Mouse (Mus musculus) embryonic facial prominence, embryonic 11.5 days (tissue): Measurements from ENCODE around the gene Cdkn1a. TPM values are rescaled to one million over a fixed set of nuclear protein-coding genes. Genes with fewer than 3 reads are reported as not detected.
A peak's percentile ranks its signal among the peaks of the same experiment; 100 is the strongest.

Source experiments
- ATAC-seq: fragments of 200-750 bp; cut with Nextera tagmentation; replicated peaks from 2 replicates; pipeline ENCODE4 v1.8.0; 2017; ENCODE audit warnings: low read depth; ENCODE audit not compliant: insufficient number of reproducible peaks, low FRiP score, low TSS enrichment
- DNase-seq: peaks from one replicate; pipeline ENCODE4 v3.0.0-alpha.2; 2015; ENCODE audit warnings: low spot score
- H3K27ac ChIP-seq: fragments of 300-500 bp; sonication (generic); replicated peaks from 2 replicates; pipeline ENCODE4 v1.5.1; 2014; ENCODE audit warnings: mild to moderate bottlenecking, low read depth, low read length, control low read depth
- H3K27me3 ChIP-seq: fragments of 300-500 bp; sonication (generic); 2 replicates; pipeline ENCODE4 v1.6.1; 2014; ENCODE audit warnings: mild to moderate bottlenecking, low read length, moderate library complexity, mixed read lengths; ENCODE audit not compliant: control insufficient read depth, insufficient read depth
- H3K36me3 ChIP-seq: fragments of 300-500 bp; sonication (generic); replicated peaks from 2 replicates; pipeline ENCODE4 v1.6.1; 2014; ENCODE audit warnings: low read depth, mild to moderate bottlenecking, low read length, moderate library complexity, mixed read lengths; ENCODE audit not compliant: control insufficient read depth, insufficient read depth
- H3K4me1 ChIP-seq: fragments of 300-500 bp; sonication (generic); 2 replicates; pipeline ENCODE4 v1.6.1; 2014; ENCODE audit warnings: low read length, mixed read lengths; ENCODE audit not compliant: control insufficient read depth, insufficient read depth
- H3K4me2 ChIP-seq: fragments of 300-500 bp; sonication (generic); 2 replicates; pipeline ENCODE4 v1.6.1; 2014; ENCODE audit warnings: low read depth, mild to moderate bottlenecking, control low read depth, low read length, moderate library complexity
- H3K4me3 ChIP-seq: fragments of 300-500 bp; sonication (generic); 2 replicates; pipeline ENCODE4 v1.5.1; 2014; ENCODE audit warnings: low read depth, low read length, control low read depth
- H3K9ac ChIP-seq: fragments of 300-500 bp; sonication (generic); replicated peaks from 2 replicates; pipeline ENCODE4 v1.6.1; 2014; ENCODE audit warnings: mild to moderate bottlenecking, control low read depth, low read length
- H3K9me3 ChIP-seq: fragments of 300-500 bp; sonication (generic); replicated peaks from 2 replicates; pipeline ENCODE4 v1.6.1; 2016; ENCODE audit warnings: mild to moderate bottlenecking, low read length, inconsistent platforms, mixed read lengths; ENCODE audit not compliant: control insufficient read depth
- WGBS: fragments of 180-500 bp; shearing (Covaris S2); extraction: QIAGEN DNeasy Blood & Tissue Kit; methylation state at CpG from one replicate; pipeline ENCODE4 v1.1.7; 2014; 5-methylcytosine and 5-hydroxymethylcytosine counted together
- polyA plus RNA-seq: library from polyadenylated mRNA; unstranded; fragments of >200 nt; fragmentation: Nextera tagmentation; extraction: Ambion mirVana; gene quantifications from 2 replicates; pipeline ENCODE4 v1.2.1, GENCODE M21; 2014

Gene Cdkn1a
- polyA plus RNA-seq, 1 experiment from 2014 or later, result 25.5 TPM

DNA sequence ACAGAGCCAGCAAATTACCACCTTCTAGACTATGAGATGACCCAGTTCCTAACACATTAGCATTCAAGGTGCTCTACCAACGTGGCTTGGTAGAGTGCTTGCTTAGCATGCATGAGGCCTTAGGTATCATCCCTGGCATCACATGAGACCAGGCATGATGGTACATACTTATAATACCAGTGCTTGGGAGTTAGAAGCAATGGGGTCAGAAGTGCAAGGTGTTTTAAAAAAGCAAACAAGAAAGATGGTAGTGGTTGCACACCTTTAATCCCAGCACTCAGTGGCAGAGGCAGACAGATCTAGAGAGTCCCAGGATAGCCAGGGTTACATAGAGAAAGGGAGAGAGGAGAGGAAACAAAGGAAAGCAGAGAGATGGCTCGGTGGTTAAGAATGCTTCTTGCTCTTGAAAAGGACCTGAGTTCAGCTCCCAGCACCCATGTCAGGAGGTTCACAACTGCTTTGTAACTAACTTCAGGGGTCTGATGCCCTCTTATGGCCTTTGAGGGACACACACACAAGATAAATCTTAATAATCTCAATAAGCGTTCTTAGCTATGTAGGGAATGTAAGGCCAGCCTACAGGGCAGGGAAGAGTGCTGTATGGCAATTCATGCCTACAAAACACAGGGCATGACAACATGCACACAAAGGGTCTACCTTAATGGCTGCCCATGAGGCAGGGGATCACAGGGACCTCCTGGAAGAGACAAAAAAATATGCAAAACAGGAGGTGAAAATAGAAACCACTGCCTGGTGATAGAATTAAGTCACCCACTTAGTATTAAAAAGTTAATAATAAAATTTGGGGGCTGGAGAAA, 42.9 kb upstream of the Cdkn1a start:
- H3K4me3 ChIP-seq, result no peak overlapping the region
- whole genome bisulfite sequencing, result 70% methylated on average over 3 of the region's 3 CpGs
- H3K27me3 ChIP-seq, result no peaks in the 10 kb centered on the region
- no peak overlapping the region for H3K9ac ChIP-seq
- H3K36me3 ChIP-seq, result peaks cover 20% of the 10 kb centered on the region
- H3K9me3 ChIP-seq, result no peaks in the 10 kb centered on the region
- H3K4me2 ChIP-seq, result no peak overlapping the region
- no peaks in the 10 kb centered on the region; the same call in 1 of the 2 replicates for H3K4me1 ChIP-seq
- no peak for ATAC-seq
- no peak overlapping the region for H3K27ac ChIP-seq
- no peak for DNase-seq

DNA sequence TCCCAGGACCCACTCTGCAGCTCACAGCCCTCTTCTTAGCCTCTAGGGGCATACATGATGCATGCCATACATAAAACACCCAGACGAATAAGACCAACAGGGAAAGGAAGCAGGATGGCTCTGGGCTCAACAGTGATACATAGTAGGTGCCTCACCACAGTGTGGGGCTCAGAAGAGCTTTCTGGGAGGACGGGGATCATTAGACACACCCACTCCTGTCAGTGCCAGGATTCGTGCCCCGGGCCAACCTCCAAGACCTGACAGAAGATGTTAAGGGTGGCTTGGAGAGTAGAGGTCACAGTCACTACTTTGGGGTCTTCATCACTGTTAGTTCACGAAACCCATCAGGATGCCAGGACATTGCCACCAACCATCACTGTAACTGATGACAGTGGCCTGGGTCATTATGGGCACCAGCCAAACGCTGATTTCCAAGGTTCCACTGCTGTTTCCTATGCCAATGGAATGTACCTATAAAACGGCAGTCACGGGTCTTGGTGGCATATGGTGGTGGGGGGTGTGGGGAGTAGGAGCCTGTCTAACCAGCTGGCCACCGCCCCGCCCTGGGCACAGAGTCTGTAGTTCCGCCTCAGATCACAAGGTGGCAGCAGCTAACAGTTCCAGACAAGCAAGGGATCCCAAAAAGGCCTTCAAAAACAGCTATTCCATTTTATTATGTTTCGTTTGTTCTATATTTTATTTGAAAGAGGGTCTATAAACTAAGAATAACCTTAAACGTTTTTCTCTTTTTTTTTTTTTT, 41.8 kb upstream of the Cdkn1a start:
- Histone ChIP-seq H3K4me2 (no peak overlapping the region), H3K9me3 (no peaks in the 10 kb centered on the region), H3K4me1 (no peaks in the 10 kb centered on the region; the same call in 1 of the 2 replicates), H3K9ac (no peak overlapping the region), H3K27me3 (no peaks in the 10 kb centered on the region), H3K4me3 (no peak overlapping the region), H3K36me3 (peaks cover 14% of the 10 kb centered on the region), H3K27ac (no peak overlapping the region)
- peak; percentile 84 for DNase-seq
- 24% methylated on average over 13 of the region's 13 CpGs for WGBS
- ATAC-seq, result 0 out of 2 replicates have a peak, but pooled peaks have one; percentile 3

DNA sequence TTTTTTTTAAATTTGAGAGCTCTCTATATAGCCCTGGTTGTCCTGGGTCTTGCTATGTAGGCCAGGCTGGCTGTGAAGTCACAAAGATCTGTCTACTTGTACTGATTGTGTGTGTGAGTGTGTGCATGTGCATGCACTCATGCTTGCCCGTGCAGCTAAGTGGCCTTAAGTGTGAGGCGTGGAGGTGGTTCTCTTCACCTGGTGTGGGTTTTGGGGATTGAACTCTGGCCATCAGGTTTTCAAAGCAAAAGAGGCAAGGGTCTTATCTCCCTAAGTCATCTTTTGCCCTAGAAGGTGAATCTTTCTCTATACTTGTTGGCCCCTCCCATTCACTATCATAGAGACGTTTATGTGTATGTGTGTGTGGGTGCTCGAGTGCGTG, 41.3 kb upstream of the Cdkn1a start:
- DNase-seq (no peak), ATAC-seq (no peak)
- Histone ChIP-seq H3K27me3 (no peaks in the 10 kb centered on the region), H3K27ac (no peak overlapping the region), H3K4me1 (no peaks in the 10 kb centered on the region; the same call in 1 of the 2 replicates), H3K9me3 (no peaks in the 10 kb centered on the region), H3K9ac (no peak overlapping the region), H3K36me3 (peaks cover 11% of the 10 kb centered on the region), H3K4me2 (no peak overlapping the region), H3K4me3 (no peak overlapping the region)
- WGBS, result 78% methylated on average over 5 of the region's 5 CpGs

DNA sequence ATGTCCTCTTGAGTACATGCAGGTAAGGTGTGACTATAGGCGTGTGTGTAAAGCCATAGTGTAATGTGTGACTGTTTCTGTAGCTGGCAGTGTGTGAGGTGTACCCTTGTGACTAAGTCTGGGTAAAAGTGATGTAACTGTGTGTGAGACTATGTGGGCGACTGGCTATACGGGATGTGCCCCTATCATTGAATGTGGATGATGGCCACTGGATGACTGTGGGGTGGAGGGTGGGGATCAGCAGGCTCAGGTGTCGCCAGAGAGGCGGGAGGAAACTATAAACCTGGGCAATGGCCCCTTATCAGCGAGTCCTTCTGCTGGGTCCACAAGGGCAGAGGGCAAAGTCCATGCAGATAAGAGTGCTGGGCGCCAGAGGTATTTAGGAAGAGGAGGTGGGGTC, 40.9 kb upstream of the Cdkn1a start:
- Histone ChIP-seq H3K27me3 (no peaks in the 10 kb centered on the region), H3K9me3 (no peaks in the 10 kb centered on the region), H3K27ac (no peak overlapping the region), H3K4me1 (no peaks in the 10 kb centered on the region; the same call in 1 of the 2 replicates), H3K4me2 (no peak overlapping the region), H3K36me3 (peaks cover 6% of the 10 kb centered on the region), H3K9ac (no peak overlapping the region), H3K4me3 (no peak overlapping the region)
- WGBS, result 80% methylated on average over 7 of the region's 7 CpGs
- no peak for ATAC-seq
- no peak for DNase-seq

DNA sequence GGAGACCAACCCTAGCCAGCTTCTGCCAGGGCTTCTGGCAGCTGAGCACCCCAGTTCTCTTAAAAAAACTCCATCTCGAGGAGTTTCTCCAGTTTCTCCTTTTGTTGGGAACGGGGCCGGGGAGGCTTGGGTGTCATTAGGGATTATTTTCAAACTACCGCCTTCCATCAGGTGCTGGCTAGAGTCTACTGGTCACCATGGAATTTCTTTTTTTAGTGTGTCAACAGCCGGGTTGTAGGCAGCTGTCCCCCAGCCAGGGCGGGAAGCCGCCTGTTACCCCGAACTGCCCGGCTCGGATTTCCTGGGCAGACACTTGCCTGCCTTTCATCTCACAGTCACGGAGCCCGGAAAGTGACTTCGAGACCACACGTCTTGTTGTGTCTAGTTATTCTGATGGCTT, 40.0 kb upstream of the Cdkn1a start:
- Histone ChIP-seq H3K9ac (no peak overlapping the region), H3K9me3 (no peaks in the 10 kb centered on the region), H3K27ac (no peak overlapping the region), H3K27me3 (no peaks in the 10 kb centered on the region), H3K36me3 (peaks cover 2% of the 10 kb centered on the region; the same call in 1 of the 2 replicates), H3K4me1 (no peaks in the 10 kb centered on the region; the same call in 1 of the 2 replicates), H3K4me2 (no peak overlapping the region), H3K4me3 (no peak overlapping the region)
- ATAC-seq (no peak), DNase-seq (no peak)
- 42% methylated on average over 14 of the region's 14 CpGs for WGBS

DNA sequence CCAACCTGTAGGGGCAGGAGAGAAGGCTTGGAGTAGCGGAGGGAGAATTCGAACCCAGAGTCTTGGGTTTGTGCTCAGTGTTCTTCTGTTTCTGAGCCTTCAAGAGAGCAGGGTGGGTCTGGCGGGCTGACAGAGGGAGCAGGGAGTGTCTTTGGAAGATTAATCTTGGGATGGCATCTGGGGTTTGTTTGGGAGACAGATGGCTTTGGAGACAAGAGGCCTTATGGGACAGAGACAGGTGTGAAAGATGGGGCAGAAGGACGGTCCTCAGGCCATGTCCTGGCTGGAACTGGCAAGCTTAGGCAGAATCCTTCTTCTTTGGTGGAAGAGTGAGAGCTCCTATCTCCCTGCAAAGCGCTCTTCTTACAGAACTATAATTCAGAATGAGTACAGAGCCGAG, 37.7 kb upstream of the Cdkn1a start:
- no peak overlapping the region for H3K9ac ChIP-seq
- no peaks in the 10 kb centered on the region for H3K27me3 ChIP-seq
- 86% methylated on average over 6 of the region's 6 CpGs for WGBS
- H3K4me3 ChIP-seq, result no peak overlapping the region
- H3K36me3 ChIP-seq, result no peaks in the 10 kb centered on the region
- no peaks in the 10 kb centered on the region for H3K9me3 ChIP-seq
- peaks cover 8% of the 10 kb centered on the region for H3K4me1 ChIP-seq
- ATAC-seq, result no peak
- H3K4me2 ChIP-seq, result no peak overlapping the region; the same call in 1 of the 2 replicates
- DNase-seq, result no peak
- no peak overlapping the region for H3K27ac ChIP-seq

DNA sequence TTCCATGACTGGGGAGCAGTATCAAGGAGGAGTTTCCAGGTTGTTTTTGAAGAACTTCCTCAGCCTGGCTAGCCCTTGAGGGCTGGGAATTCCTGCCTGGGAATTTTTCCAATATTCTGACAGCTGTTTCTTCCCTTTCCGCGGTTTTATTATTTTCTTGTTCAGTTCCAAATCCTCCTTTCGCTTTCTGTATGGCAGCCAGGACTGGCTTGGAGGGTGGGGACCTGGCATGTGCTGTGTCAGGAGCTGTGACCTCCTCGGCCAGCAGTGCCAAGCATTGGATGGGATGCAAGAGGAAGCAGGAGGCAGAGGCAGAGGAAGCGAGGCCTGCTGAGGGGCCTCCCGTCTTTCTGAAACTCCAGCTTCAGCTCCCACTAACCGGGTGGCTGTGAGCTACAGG, 36.9 kb upstream of the Cdkn1a start:
- Histone ChIP-seq H3K9ac (no peak overlapping the region), H3K4me3 (no peak overlapping the region), H3K36me3 (no peaks in the 10 kb centered on the region), H3K4me1 (peaks cover 8% of the 10 kb centered on the region), H3K9me3 (no peaks in the 10 kb centered on the region), H3K4me2 (no peak overlapping the region), H3K27me3 (no peaks in the 10 kb centered on the region), H3K27ac (no peak overlapping the region)
- DNase-seq, result no peak
- WGBS, result 74% methylated on average over 7 of the region's 7 CpGs
- ATAC-seq, result no peak

DNA sequence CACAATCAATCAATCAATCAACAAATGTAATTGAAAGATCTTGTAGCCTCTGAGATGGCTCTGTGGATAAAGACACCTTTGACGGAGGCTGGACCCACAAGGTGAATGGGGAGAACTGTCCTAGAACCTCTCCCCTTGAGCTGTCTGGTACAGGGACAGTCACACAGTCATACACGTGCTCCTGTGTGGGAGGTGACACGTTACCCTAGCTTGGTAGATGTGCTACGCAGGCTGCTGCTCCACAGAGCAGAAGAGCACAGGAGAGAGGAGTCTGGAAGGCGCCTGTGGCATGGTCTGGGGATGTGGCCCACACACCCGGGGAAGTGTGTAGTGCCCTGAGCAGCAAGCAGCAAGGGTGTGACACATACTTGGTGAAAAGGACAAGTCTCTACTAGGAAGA, 36.3 kb upstream of the Cdkn1a start:
- no peak overlapping the region for H3K4me3 ChIP-seq
- no peak overlapping the region for H3K27ac ChIP-seq
- no peak for DNase-seq
- peaks cover 8% of the 10 kb centered on the region for H3K4me1 ChIP-seq
- no peaks in the 10 kb centered on the region for H3K27me3 ChIP-seq
- no peak overlapping the region for H3K4me2 ChIP-seq
- H3K36me3 ChIP-seq, result no peaks in the 10 kb centered on the region
- H3K9me3 ChIP-seq, result no peaks in the 10 kb centered on the region
- 71% methylated on average over 6 of the region's 6 CpGs for WGBS
- no peak overlapping the region for H3K9ac ChIP-seq
- ATAC-seq, result no peak
